Mouse (Mus musculus) limb, embryonic 14.5 days (tissue): ENCODE data around the gene Elk4. TPM values are rescaled to one million over a fixed set of nuclear protein-coding genes. Genes with fewer than 3 reads are reported as not detected.

ENCODE experiments used
- ATAC-seq: fragments of 200-750 bp; cut with Nextera tagmentation; 2 replicates; pipeline ENCODE4 v1.8.0; 2017; ENCODE audit warnings: low read depth, moderate number of reproducible peaks, moderate TSS enrichment; ENCODE audit not compliant: low FRiP score
- DNase-seq: peaks from one replicate; pipeline ENCODE4 v3.0.0-alpha.2; 2015; ENCODE audit warnings: low spot score
- H3K27ac ChIP-seq: fragments of 300-500 bp; sonication (generic); replicated peaks from 2 replicates; pipeline ENCODE4 v1.5.1; 2014; ENCODE audit warnings: low read depth, mild to moderate bottlenecking, low read length, moderate library complexity, mixed read lengths
- H3K27me3 ChIP-seq: fragments of 300-500 bp; sonication (generic); 2 replicates; pipeline ENCODE4 v1.6.1; 2014; ENCODE audit warnings: low read length, mixed read lengths; ENCODE audit not compliant: control insufficient read depth, insufficient read depth
- H3K36me3 ChIP-seq: fragments of 300-500 bp; sonication (generic); 2 replicates; pipeline ENCODE4 v1.6.1; 2014; ENCODE audit warnings: mild to moderate bottlenecking, low read length, moderate library complexity, mixed read lengths; ENCODE audit not compliant: control insufficient read depth, insufficient read depth
- H3K4me1 ChIP-seq: fragments of 300-500 bp; sonication (generic); 2 replicates; pipeline ENCODE4 v1.6.1; 2014; ENCODE audit warnings: antibody characterized with exemption, low read length, mixed read lengths; ENCODE audit not compliant: control insufficient read depth, insufficient read depth
- H3K4me2 ChIP-seq: fragments of 300-500 bp; sonication (generic); replicated peaks from 2 replicates; pipeline ENCODE4 v1.6.1; 2014; ENCODE audit warnings: low read depth, mild to moderate bottlenecking, low read length, moderate library complexity; ENCODE audit not compliant: severe bottlenecking
- H3K4me3 ChIP-seq: fragments of 300-500 bp; sonication (generic); replicated peaks from 2 replicates; pipeline ENCODE4 v1.5.1; 2014; ENCODE audit warnings: low read length
- H3K9ac ChIP-seq: fragments of 300-500 bp; sonication (generic); 2 replicates; pipeline ENCODE4 v1.6.1; 2014; ENCODE audit warnings: mild to moderate bottlenecking, low read depth, low read length, moderate library complexity; ENCODE audit not compliant: severe bottlenecking
- H3K9me3 ChIP-seq: fragments of 300-500 bp; sonication (generic); 2 replicates; pipeline ENCODE4 v1.6.1; 2016; ENCODE audit warnings: low read length; ENCODE audit not compliant: control insufficient read depth
- POLR2A ChIP-seq: fragments of 200-500 bp; IDR thresholded peaks from 2 replicates; pipeline ENCODE4 v1.8.0; 2012; ENCODE audit warnings: inconsistent platforms, mild to moderate bottlenecking, moderate library complexity, borderline replicate concordance; ENCODE audit not compliant: insufficient read depth, insufficient read length; ENCODE audit errors: extremely low read depth
- WGBS: fragments of 180-500 bp; shearing (Covaris S2); extraction: QIAGEN DNeasy Blood & Tissue Kit; methylation state at CpG from one replicate; pipeline ENCODE4 v1.1.7; 2014; 5-methylcytosine and 5-hydroxymethylcytosine counted together
- polyA plus RNA-seq, 2 experiments: library from polyadenylated mRNA; depleted of rRNA in 1 of 2; stranded (reverse) in 1 of 2; unstranded in 1 of 2; fragments of >200 nt; fragmentation: Nextera tagmentation in 1 of 2; extraction: Ambion mirVana in 1 of 2; gene quantifications; 2 replicates each; pipeline versions ENCODE4 v1.2.1 to v1.2.3; 2012 to 2014

Elk4 gene
- polyA plus RNA-seq, 2 experiments, result 30.0 to 36.6 TPM

- 88% methylated on average over 3 of the region's 3 CpGs for WGBS
- H3K4me3 ChIP-seq, result no peak overlapping the region
- no peaks in the 10 kb centered on the region for H3K9me3 ChIP-seq
- H3K27ac ChIP-seq, result no peak overlapping the region
- no peaks in the 10 kb centered on the region for H3K27me3 ChIP-seq
- TF ChIP-seq POLR2A, result no peak
- DNase-seq (no peak), ATAC-seq (no peak)
- H3K9ac ChIP-seq, result no peak overlapping the region
- no peaks in the 10 kb centered on the region for H3K4me1 ChIP-seq
- H3K4me2 ChIP-seq, result no peak overlapping the region
- peaks cover 83% of the 10 kb centered on the region for H3K36me3 ChIP-seq
These were observed 14.7 kb downstream of the Elk4 start for GRCm38 (mm10) chr1:132022107-132022506.

GRCm38 (mm10) chr1:132026925-132027646, 19.7 kb downstream of the Elk4 start:
- Histone ChIP-seq H3K4me2 (no peak overlapping the region), H3K27me3 (no peaks in the 10 kb centered on the region), H3K9ac (no peak overlapping the region), H3K27ac (no peak overlapping the region), H3K9me3 (no peaks in the 10 kb centered on the region), H3K4me1 (no peaks in the 10 kb centered on the region), H3K36me3 (peaks cover 77% of the 10 kb centered on the region), H3K4me3 (no peak overlapping the region)
- no peak for TF ChIP-seq POLR2A
- ATAC-seq (no peak), DNase-seq (no peak)
- 92% methylated on average over 11 of the region's 11 CpGs for WGBS

GRCm38 (mm10) chr1:132027978-132028377, 20.6 kb downstream of the Elk4 start:
- TF ChIP-seq POLR2A, result no peak
- H3K36me3 ChIP-seq, result peaks cover 73% of the 10 kb centered on the region
- ATAC-seq, result no peak

GRCm38 (mm10) chr1:132028413-132028812, 21.0 kb downstream of the Elk4 start:
- no peak for ATAC-seq
- WGBS, result 84% methylated on average over 9 of the region's 9 CpGs
- no peak for DNase-seq
- Histone ChIP-seq H3K36me3 (peaks cover 69% of the 10 kb centered on the region), H3K4me1 (no peaks in the 10 kb centered on the region), H3K27ac (no peak overlapping the region), H3K4me3 (no peak overlapping the region), H3K4me2 (no peak overlapping the region), H3K9me3 (no peaks in the 10 kb centered on the region), H3K27me3 (no peaks in the 10 kb centered on the region), H3K9ac (no peak overlapping the region)
- TF ChIP-seq POLR2A, result no peak

More at GRCm38 (mm10) chr1:132027978-132028377, 20.6 kb downstream of the Elk4 start:
- H3K4me1 ChIP-seq, result no peaks in the 10 kb centered on the region
- H3K9ac ChIP-seq, result no peak overlapping the region
- no peak overlapping the region for H3K27ac ChIP-seq
- 70% methylated on average over 5 of the region's 5 CpGs for WGBS
- no peak for DNase-seq
- no peaks in the 10 kb centered on the region for H3K27me3 ChIP-seq
- no peak overlapping the region for H3K4me2 ChIP-seq
- no peaks in the 10 kb centered on the region for H3K9me3 ChIP-seq
- no peak overlapping the region for H3K4me3 ChIP-seq

GRCm38 (mm10) chr1:132030574-132030973, 23.2 kb downstream of the Elk4 start:
- H3K27ac ChIP-seq, result no peak overlapping the region
- no peak for TF ChIP-seq POLR2A
- H3K27me3 ChIP-seq, result no peaks in the 10 kb centered on the region
- H3K36me3 ChIP-seq, result peaks cover 52% of the 10 kb centered on the region
- no peak overlapping the region for H3K4me2 ChIP-seq
- no peak overlapping the region for H3K4me3 ChIP-seq
- no peak for DNase-seq
- ATAC-seq, result no peak
- WGBS, result 61% methylated on average over 2 of the region's 2 CpGs
- H3K9me3 ChIP-seq, result no peaks in the 10 kb centered on the region
- H3K4me1 ChIP-seq, result no peaks in the 10 kb centered on the region
- no peak overlapping the region for H3K9ac ChIP-seq

GRCm38 (mm10) chr1:132032172-132032571, 24.8 kb downstream of the Elk4 start:
- no peak overlapping the region for H3K4me2 ChIP-seq
- H3K9me3 ChIP-seq, result no peaks in the 10 kb centered on the region
- no peak overlapping the region for H3K27ac ChIP-seq
- ATAC-seq (no peak), DNase-seq (no peak)
- H3K36me3 ChIP-seq, result peaks cover 42% of the 10 kb centered on the region
- no peak overlapping the region for H3K4me3 ChIP-seq
- no peaks in the 10 kb centered on the region for H3K27me3 ChIP-seq
- TF ChIP-seq POLR2A, result no peak
- H3K9ac ChIP-seq, result no peak overlapping the region
- no peaks in the 10 kb centered on the region for H3K4me1 ChIP-seq
- 92% methylated on average over 7 of the region's 7 CpGs for WGBS
